ENCODE assay signal across 11 mouse cellular contexts in the genomic region with DNA sequence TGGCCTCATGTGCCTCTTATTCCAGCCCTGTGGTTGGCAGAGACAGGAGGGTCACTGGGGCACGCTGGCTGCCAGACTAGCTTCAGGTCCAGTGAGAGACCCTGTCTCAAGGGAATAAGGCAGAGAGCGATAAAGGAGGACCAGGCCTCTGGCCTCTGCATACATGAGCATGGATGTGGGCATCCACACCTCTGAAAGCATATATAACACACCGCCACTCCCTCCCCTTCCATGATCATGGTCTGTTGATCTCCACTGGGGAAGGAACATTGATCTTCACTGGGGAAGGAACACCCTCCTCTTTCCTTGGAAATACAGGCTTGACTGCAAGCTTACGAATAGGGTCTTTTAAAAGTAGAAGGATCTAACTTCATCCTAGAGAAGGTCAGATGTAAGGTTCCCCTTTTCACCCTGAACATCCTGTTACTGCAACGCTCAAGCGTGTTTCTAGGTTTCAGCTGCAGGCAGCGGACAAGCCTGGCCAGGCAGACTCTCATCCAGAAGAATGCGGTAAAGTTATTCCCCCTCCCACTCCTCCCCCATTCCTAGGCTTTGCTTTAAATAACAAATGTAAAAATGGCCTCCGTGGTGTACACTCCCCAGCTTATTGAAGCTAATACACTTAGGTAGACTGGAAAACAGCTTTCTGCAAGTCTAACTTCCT. TPM values are rescaled to one million over a fixed set of nuclear protein-coding genes. Genes with fewer than 3 reads are reported as not detected.
A peak's percentile ranks its signal among the peaks of the same experiment; 100 is the strongest.
DNase-seq lines count a peak whose midpoint lies in the region; ATAC-seq lines count a peak whose summit lies in the region.
"Had no signal": no experiment of that assay in that cellular context is flagged by ENCODE, and none has a peak within 500 bp of the region (broad histone marks: within the 10 kb centered on the region; RNA-seq: fewer than 3 reads in every experiment).

No protein-coding gene starts in this region.

- DNase-seq in embryo, embryonic 10 days (ENCODE audit: low spot score): peak; percentile 47
- no peak for DNase-seq in embryo, embryonic 9.5 days (ENCODE audit: extremely low spot score)
- DNase-seq in kidney, postnatal 4 days: peak; percentile 49 to 60
- no peak for DNase-seq in kidney, adult 8-10 months
- DNase-seq in spleen, postnatal 10 days (ENCODE audit: low spot score in 2 of 2): no peak
- DNase-seq: gastrocnemius, postnatal 25 days; retina, postnatal 1 day had no signal

- ATAC-seq in common myeloid progenitor, adult 5-6 weeks (replicated peaks; ENCODE audit: low read depth, poor library complexity, severe bottlenecking): peak; percentile 50
- ATAC-seq in monocyte, adult 5-6 weeks (replicated peaks; ENCODE audit: insufficient number of reproducible peaks, low FRiP score, low TSS enrichment, poor library complexity, severe bottlenecking): peak; percentile 67
- ATAC-seq in megakaryocyte-erythroid progenitor cell, adult 5-6 weeks (replicated peaks; ENCODE audit: low FRiP score, low TSS enrichment, poor library complexity, severe bottlenecking): no peak
- ATAC-seq: midbrain, embryonic 13.5 days had no signal

RNA-seq across cellular contexts. Expression of gene Itgav, which starts 15.4 kb away (rescaled TPM):
- total RNA-seq in common myeloid progenitor, adult 5-6 weeks (2017): 11.5 and 14.4 TPM in 2 replicates
- 112 to 168 TPM (median 124 TPM) in 3 replicates for total RNA-seq in monocyte, adult 5-6 weeks (2017)
- total RNA-seq in megakaryocyte-erythroid progenitor cell, adult 5-6 weeks (2014; fragmentation: Nextera tagmentation): 8.1 and 13.8 TPM in 2 replicates
- 10.3 and 42.0 TPM in 2 replicates for total RNA-seq in megakaryocyte-erythroid progenitor cell, adult 5-6 weeks (2017)

Comparison
In these comparisons a context has a peak if more than half of its experiments do, and no peak if none do; other contexts are left out.
1. DNase-seq: peak in embryo, embryonic 10 days (single experiment) and kidney, postnatal 4 days (2 of 2); none in embryo, embryonic 9.5 days (single experiment), kidney, adult 8-10 months (0 of 2) and spleen, postnatal 10 days (0 of 2).